ENCODE assay signal across 8 mouse cellular contexts in the genomic region with DNA sequence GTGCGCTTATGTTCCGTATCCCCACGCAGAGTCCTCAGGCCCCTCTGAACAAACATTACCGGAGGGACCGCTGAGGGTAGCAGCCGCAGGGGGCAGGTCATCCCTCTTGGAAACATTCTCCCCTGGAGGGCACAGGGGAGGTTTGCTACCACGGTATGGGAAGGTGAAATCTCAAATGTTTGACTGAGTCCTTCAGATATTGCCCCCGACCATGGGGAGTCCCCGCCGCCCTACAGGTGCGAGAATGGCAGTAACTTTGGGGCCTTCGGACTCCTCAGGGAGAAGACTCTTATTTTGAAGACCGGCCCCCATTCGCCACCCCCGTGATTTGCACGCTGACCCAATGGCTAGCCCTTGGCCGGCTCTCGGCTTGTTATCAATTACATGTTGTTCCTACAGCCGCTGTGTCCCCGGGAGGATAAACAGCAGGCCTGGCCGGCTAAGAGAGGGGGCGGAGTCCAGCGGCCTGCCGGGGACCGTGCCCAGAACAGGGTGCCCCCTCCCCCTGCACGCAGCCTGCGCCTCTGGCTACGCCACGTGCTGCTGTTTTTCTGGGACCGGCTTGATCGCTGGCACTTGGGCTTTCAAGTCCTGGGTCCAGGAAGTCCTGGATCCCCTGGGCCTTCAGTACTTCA. TPM values are rescaled to one million over a fixed set of nuclear protein-coding genes. Genes with fewer than 3 reads are reported as not detected.
A peak's percentile ranks its signal among the peaks of the same experiment; 100 is the strongest.
DNase-seq lines count a peak whose midpoint lies in the region; ATAC-seq lines count a peak whose summit lies in the region.

No protein-coding gene starts in this region.

- WGBS in hindbrain, embryonic 13.5 days, result under 1% methylated on average over 31 of the region's 31 CpGs
- under 1% methylated on average over 31 of the region's 31 CpGs for WGBS in lung, embryonic 15.5 days

- DNase-seq in adrenal gland, adult 2 months, result peak; percentile 96
- DNase-seq in cerebellum, postnatal 4 days (ENCODE audit: low spot score in 2 of 2), result peak; percentile 54 to 65
- peak; percentile 98 for DNase-seq in gastrocnemius, adult 18-20 months (ENCODE audit: low spot score)
- DNase-seq in layer of hippocampus, postnatal 14 days (ENCODE audit: low spot score in 2 of 2), result peak; percentile 75 to 92
- peak; percentile 71 for DNase-seq in retina, embryonic 14.5 days (ENCODE audit: low spot score)

- H3K27me3 ChIP-seq in hindbrain, embryonic 13.5 days, result peaks cover 54% of the 10 kb centered on the region
- peaks cover 26% of the 10 kb centered on the region for H3K27me3 ChIP-seq in lung, embryonic 15.5 days

- peak overlapping the region; percentile 55 for H3K27ac ChIP-seq in hindbrain, embryonic 13.5 days
- H3K27ac ChIP-seq in lung, embryonic 15.5 days, result peak overlapping the region; percentile 70

- peak; percentile 77 for ATAC-seq in hindbrain, embryonic 13.5 days (ENCODE audit: low FRiP score)
- peak; percentile 92 for ATAC-seq in lung, embryonic 15.5 days (ENCODE audit: borderline replicate concordance, extremely low read depth, low FRiP score, low TSS enrichment)
- ATAC-seq in erythroid progenitor cell, adult 5-6 weeks (replicated peaks; ENCODE audit: low FRiP score, poor library complexity, severe bottlenecking), result no peak

- peak overlapping the region; percentile 71 for H3K4me3 ChIP-seq in hindbrain, embryonic 13.5 days
- peak overlapping the region; percentile 56 for H3K4me3 ChIP-seq in lung, embryonic 15.5 days

- H3K4me2 ChIP-seq in hindbrain, embryonic 13.5 days, result peak overlapping the region; percentile 100
- peak overlapping the region; percentile 93 for H3K4me2 ChIP-seq in lung, embryonic 15.5 days

- peak overlapping the region; percentile 84 for H3K9ac ChIP-seq in hindbrain, embryonic 13.5 days
- H3K9ac ChIP-seq in lung, embryonic 15.5 days, result peak overlapping the region; percentile 52

- no peaks in the 10 kb centered on the region; the same call in 1 of the 2 replicates for H3K36me3 ChIP-seq in hindbrain, embryonic 13.5 days
- H3K36me3 ChIP-seq in lung, embryonic 15.5 days, result no peaks in the 10 kb centered on the region

- no peaks in the 10 kb centered on the region for H3K9me3 ChIP-seq in hindbrain, embryonic 13.5 days
- no peaks in the 10 kb centered on the region for H3K9me3 ChIP-seq in lung, embryonic 15.5 days

- H3K4me1 ChIP-seq in hindbrain, embryonic 13.5 days (replicated peaks), result peaks cover 21% of the 10 kb centered on the region
- peaks cover 19% of the 10 kb centered on the region for H3K4me1 ChIP-seq in lung, embryonic 15.5 days

RNA-seq across cellular contexts. Expression of gene Klf15, which starts 1.0 kb away (rescaled TPM):
- 10 to 100 TPM; 32.6 to 43.7 TPM for total RNA-seq in adrenal gland, adult 2 months (2021)
- 73.8 and 79.8 TPM in 2 replicates for polyA plus RNA-seq in adrenal gland, adult 2 months (2012; rRNA removed)
- total RNA-seq in gastrocnemius, adult 18-20 months (2021), result 10 to 100 TPM; 33.8 to 73.0 TPM
- 10.2 and 10.5 TPM in 2 replicates for polyA plus RNA-seq in hindbrain, embryonic 13.5 days (2015; fragmentation: Nextera tagmentation; extraction: Ambion mirVana)
- 10 to 100 TPM; 25.5 to 28.5 TPM for total RNA-seq in layer of hippocampus, postnatal 14 days (2021)
- 10.9 and 13.5 TPM in 2 replicates for polyA plus RNA-seq in lung, embryonic 15.5 days (2015; fragmentation: Nextera tagmentation; extraction: Ambion mirVana)
- not detected in 2 replicates for total RNA-seq in erythroid progenitor cell, adult 5-6 weeks (2015; ENCODE audit: low replicate concordance)
- total RNA-seq in erythroid progenitor cell, adult 5-6 weeks (2017; ENCODE audit: low replicate concordance), result 0.08 and 0.39 TPM in 2 replicates

RNA-seq across cellular contexts. Expression of gene Aldh1l1, which starts 22.9 kb away (rescaled TPM):
- 100 to 1,000 TPM; 136 to 202 TPM for total RNA-seq in adrenal gland, adult 2 months (2021)
- polyA plus RNA-seq in adrenal gland, adult 2 months (2012; rRNA removed), result 83.4 and 111 TPM in 2 replicates
- 1 to 10 TPM; 3.5 to 4.2 TPM for total RNA-seq in gastrocnemius, adult 18-20 months (2021)
- polyA plus RNA-seq in hindbrain, embryonic 13.5 days (2015; fragmentation: Nextera tagmentation; extraction: Ambion mirVana), result 44.8 and 45.3 TPM in 2 replicates
- 10 to 100 TPM; 42.9 to 45.0 TPM for total RNA-seq in layer of hippocampus, postnatal 14 days (2021)
- polyA plus RNA-seq in lung, embryonic 15.5 days (2015; fragmentation: Nextera tagmentation; extraction: Ambion mirVana), result 1.4 and 2.1 TPM in 2 replicates
- 1.1 TPM in 1 of 2 replicates, not detected in the other for total RNA-seq in erythroid progenitor cell, adult 5-6 weeks (2015; ENCODE audit: low replicate concordance)
- 1.8 TPM in 1 of 2 replicates, not detected in the other for total RNA-seq in erythroid progenitor cell, adult 5-6 weeks (2017; ENCODE audit: low replicate concordance)

RNA-seq across cellular contexts. Expression of gene Cfap100, which starts 34.7 kb away (rescaled TPM):
- 1 to 10 TPM in 1 of 2 experiments, under 1 TPM in 1; 0.76 to 1.4 TPM for total RNA-seq in adrenal gland, adult 2 months (2021)
- 0.03 and 0.33 TPM in 2 replicates for polyA plus RNA-seq in adrenal gland, adult 2 months (2012; rRNA removed)
- total RNA-seq in gastrocnemius, adult 18-20 months (2021), result under 1 TPM in 1 of 2 experiments, not detected in 1; 0.12 TPM
- polyA plus RNA-seq in hindbrain, embryonic 13.5 days (2015; fragmentation: Nextera tagmentation; extraction: Ambion mirVana), result 6.7 and 6.9 TPM in 2 replicates
- total RNA-seq in layer of hippocampus, postnatal 14 days (2021), result 10 to 100 TPM in 1 of 2 experiments, 1 to 10 TPM in 1; 9.8 to 10.4 TPM
- polyA plus RNA-seq in lung, embryonic 15.5 days (2015; fragmentation: Nextera tagmentation; extraction: Ambion mirVana), result 0.50 and 0.68 TPM in 2 replicates
- total RNA-seq in erythroid progenitor cell, adult 5-6 weeks (2015; ENCODE audit: low replicate concordance), result not detected in 2 replicates
- not detected in 2 replicates for total RNA-seq in erythroid progenitor cell, adult 5-6 weeks (2017; ENCODE audit: low replicate concordance)

Comparison
In these comparisons a context has a peak if more than half of its experiments do, and no peak if none do; other contexts are left out.
1. RNA of gene Klf15, which starts 1.0 kb away (total RNA-seq): 33.8 to 73.0 TPM in gastrocnemius, adult 18-20 months, 32.6 to 43.7 TPM in adrenal gland, adult 2 months and 25.5 to 28.5 TPM in layer of hippocampus, postnatal 14 days; 0.08 to 0.39 TPM in erythroid progenitor cell, adult 5-6 weeks; every median in the first group is over 10 times any median in the second.
2. RNA of gene Aldh1l1, which starts 22.9 kb away (total RNA-seq): 136 to 202 TPM in adrenal gland, adult 2 months and 42.9 to 45.0 TPM in layer of hippocampus, postnatal 14 days; 3.5 to 4.2 TPM in gastrocnemius, adult 18-20 months and 1.1 to 1.8 TPM in erythroid progenitor cell, adult 5-6 weeks; every median in the first group is over 4 times any median in the second.
3. RNA of gene Cfap100, which starts 34.7 kb away (total RNA-seq): 9.8 to 10.4 TPM in layer of hippocampus, postnatal 14 days; 0.76 to 1.4 TPM in adrenal gland, adult 2 months, 0.12 TPM in gastrocnemius, adult 18-20 months and not detected in erythroid progenitor cell, adult 5-6 weeks; every median in the first group is over 4 times any median in the second.
4. Peak in every context shown above with its lines, with median percentiles within 50 percentile points of each other: DNase-seq.